Mouse (Mus musculus) adipose tissue, adult 10 weeks (tissue): ENCODE data around the gene N4bp1. TPM values are rescaled to one million over a fixed set of nuclear protein-coding genes. Genes with fewer than 3 reads are reported as not detected.

Source experiments
- polyA plus RNA-seq: library from polyadenylated mRNA; stranded (reverse); fragments of 350-450 nt; fragmentation: Illumina TruSeq; extraction: RNeasy Lipid Tissue Mini Kit (QIAGEN cat#74804); gene quantifications from one replicate; pipeline ENCODE4 v1.2.3, GENCODE M21; 2014; ENCODE audit warnings: low read depth, low replicate concordance

N4bp1 gene
- 17.6 TPM for polyA plus RNA-seq

DNA sequence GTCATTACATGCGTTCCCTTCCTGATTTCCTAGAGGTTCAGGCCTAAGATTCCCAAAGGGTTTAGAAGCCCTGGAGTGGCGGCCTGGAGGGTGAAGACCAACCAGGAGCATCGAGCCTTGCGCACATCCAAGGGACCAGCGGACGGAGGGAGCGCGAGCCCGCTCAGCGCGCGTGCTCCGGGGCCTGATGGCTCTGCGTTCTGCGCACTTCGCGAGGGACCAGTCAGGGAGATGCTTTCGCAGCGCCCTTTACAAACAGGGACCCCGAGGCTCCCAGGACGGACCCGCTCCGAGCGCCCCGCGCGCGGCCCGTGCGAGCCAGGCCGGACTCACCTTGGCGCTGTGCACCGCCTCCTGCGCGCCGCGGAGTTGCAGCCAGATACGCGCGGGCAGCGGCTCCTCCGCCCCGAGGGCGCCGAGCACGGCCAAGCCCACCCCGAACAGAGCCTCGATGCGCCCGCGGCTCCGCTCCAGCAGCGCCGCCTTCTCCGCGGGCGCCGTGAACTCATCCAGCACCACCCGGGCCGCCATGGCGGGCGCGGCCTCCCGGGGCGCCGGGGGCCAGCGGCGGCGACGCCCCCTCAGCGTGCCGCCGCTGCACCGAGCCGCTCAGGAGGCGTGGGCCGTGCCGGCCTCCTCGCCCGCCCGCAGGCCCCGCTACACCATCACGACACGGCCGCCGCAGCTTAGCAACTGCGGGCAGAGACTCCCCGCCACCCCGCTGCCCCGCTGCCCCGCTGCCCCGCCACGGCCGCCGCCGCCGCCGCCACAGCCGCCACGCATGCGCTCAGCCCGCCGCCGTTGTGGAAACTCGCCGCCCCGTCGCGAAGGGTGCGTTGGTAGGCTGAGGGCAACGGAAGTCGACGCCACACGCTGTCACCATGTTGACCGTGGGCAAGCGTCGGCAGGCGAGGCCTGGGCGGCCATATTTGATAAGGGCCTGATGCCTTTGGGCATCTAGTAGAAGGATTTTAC lies at the start of gene N4bp1:
N4bp1 (minus strand) TSS at position 770 of the 975 bp plus-strand sequence.

Other genes starting within 250 kb of the N4bp1 start
- 4.6 TPM for gene Gm10638, start 139.6 kb downstream of the N4bp1 start, polyA plus RNA-seq
- 20.3 TPM for gene Siah1a, start 139.3 kb downstream of the N4bp1 start, polyA plus RNA-seq